Mouse (Mus musculus): ENCODE measurements around the gene Sdc3.

GRCm38 (mm10) chr4:130858880-130859279, 66.5 kb downstream of the Sdc3 start:
- TF ChIP-seq ELF1 (IDR thresholded peaks at IDR 0.05; ENCODE audit: low read depth, low read length), result no peak
- TF ChIP-seq CTCF (conservative IDR thresholded peaks at IDR 0.05 in 1 of 2, IDR thresholded peaks at IDR 0.05 in 1 of 2; ENCODE audit: low read depth in 2 of 2, low read length in 2 of 2), result no peak
- no peak for TF ChIP-seq BHLHE40 (IDR thresholded peaks at IDR 0.05; ENCODE audit: low read depth, low read length)
- no peak for TF ChIP-seq UBTF (IDR thresholded peaks at IDR 0.05; ENCODE audit: low read depth, low read length)
- no peak for TF ChIP-seq ZNF384 (IDR thresholded peaks at IDR 0.05; ENCODE audit: low read depth, low read length)
- TF ChIP-seq MEF2A (IDR thresholded peaks at IDR 0.05; ENCODE audit: borderline replicate concordance, low read depth, low read length), result no peak
- TF ChIP-seq POLR2A (IDR thresholded peaks at IDR 0.05; ENCODE audit: low read depth, low read length), result no peak
- no peak for TF ChIP-seq EP300 (IDR thresholded peaks at IDR 0.05; ENCODE audit: low read length)
- no peak for TF ChIP-seq USF1 (IDR thresholded peaks at IDR 0.05; ENCODE audit: low read depth, low read length)
- TF ChIP-seq GABPA (IDR thresholded peaks at IDR 0.05; ENCODE audit: insufficient replicate concordance, low read depth, low read length), result no peak
